Mouse (Mus musculus) heart, embryonic 14.5 days (tissue): ENCODE measurements around the gene Mfap5. TPM values are rescaled to one million over a fixed set of nuclear protein-coding genes. Genes with fewer than 3 reads are reported as not detected.
"Not testable (repeated sequence)": the region's sequence is repeated elsewhere in the genome, so short reads cannot be mapped to it uniquely, and the experiment has no call there.

Experiments
- ATAC-seq: fragments of 200-750 bp; cut with Nextera tagmentation; 2 replicates; pipeline ENCODE4 v1.8.0; 2017; ENCODE audit warnings: low read depth, moderate TSS enrichment; ENCODE audit not compliant: insufficient number of reproducible peaks, insufficient read depth, low FRiP score
- H3K27ac ChIP-seq, 2 experiments: fragments of 200-500 bp in 1 of 2; fragments of 300-500 bp in 1 of 2; sonication (generic) in 1 of 2; replicated peaks in 1 of 2; 2 replicates each; pipeline ENCODE4 v1.5.1; 2012 to 2014; ENCODE audit warnings: low read depth in 2 of 2, low read length in 2 of 2, control low read depth in 1 of 2, mild to moderate bottlenecking in 1 of 2, mixed read lengths in 1 of 2; ENCODE audit not compliant: control insufficient read depth in 1 of 2, insufficient read depth in 1 of 2
- H3K27me3 ChIP-seq: fragments of 300-500 bp; sonication (generic); 2 replicates; pipeline ENCODE4 v1.6.1; 2014; ENCODE audit warnings: mild to moderate bottlenecking, low read length, control low read depth; ENCODE audit not compliant: control insufficient read depth, insufficient read depth
- H3K36me3 ChIP-seq: fragments of 300-500 bp; sonication (generic); 2 replicates; pipeline ENCODE4 v1.6.1; 2014; ENCODE audit warnings: mild to moderate bottlenecking, control low read depth, low read length, mixed read lengths; ENCODE audit not compliant: control insufficient read depth, insufficient read depth
- H3K4me1 ChIP-seq, 2 experiments: fragments of 200-500 bp in 1 of 2; fragments of 300-500 bp in 1 of 2; sonication (generic) in 1 of 2; 2 replicates each; pipeline ENCODE4 v1.6.1; 2012 to 2014; ENCODE audit warnings: low read length in 2 of 2, control low read depth in 1 of 2, mixed read lengths in 1 of 2; ENCODE audit not compliant: control insufficient read depth in 2 of 2, insufficient read depth in 2 of 2
- H3K4me2 ChIP-seq: fragments of 300-500 bp; sonication (generic); 2 replicates; pipeline ENCODE4 v1.6.1; 2014; ENCODE audit warnings: mild to moderate bottlenecking, low read length
- H3K4me3 ChIP-seq, 2 experiments: fragments of 200-500 bp in 1 of 2; fragments of 300-500 bp in 1 of 2; sonication (generic) in 1 of 2; 2 replicates each; pipeline ENCODE4 v1.5.1; 2012 to 2014; ENCODE audit warnings: low read length in 2 of 2, mild to moderate bottlenecking in 2 of 2, control low read depth in 1 of 2, low read depth in 1 of 2, moderate library complexity in 1 of 2; ENCODE audit not compliant: control insufficient read depth in 1 of 2, insufficient read depth in 1 of 2
- H3K9ac ChIP-seq: fragments of 300-500 bp; sonication (generic); 2 replicates; pipeline ENCODE4 v1.6.1; 2014; ENCODE audit warnings: mild to moderate bottlenecking, low read length
- H3K9me3 ChIP-seq: fragments of 300-500 bp; sonication (generic); 2 replicates; pipeline ENCODE4 v1.6.1; 2016; ENCODE audit warnings: low read length, control low read depth; ENCODE audit not compliant: control insufficient read depth
- WGBS: fragments of 180-500 bp; shearing (Covaris S2); extraction: QIAGEN DNeasy Blood & Tissue Kit; methylation state at CpG from one replicate; pipeline ENCODE4 v1.1.7; 2014; 5-methylcytosine and 5-hydroxymethylcytosine counted together
- polyA plus RNA-seq: library from polyadenylated mRNA; unstranded; fragments of >200 nt; fragmentation: Nextera tagmentation; extraction: Ambion mirVana; gene quantifications from 2 replicates; pipeline ENCODE4 v1.2.1, GENCODE M21; 2014

Mfap5 gene
- polyA plus RNA-seq, 1 experiment from 2014 or later: 16.9 TPM

DNA sequence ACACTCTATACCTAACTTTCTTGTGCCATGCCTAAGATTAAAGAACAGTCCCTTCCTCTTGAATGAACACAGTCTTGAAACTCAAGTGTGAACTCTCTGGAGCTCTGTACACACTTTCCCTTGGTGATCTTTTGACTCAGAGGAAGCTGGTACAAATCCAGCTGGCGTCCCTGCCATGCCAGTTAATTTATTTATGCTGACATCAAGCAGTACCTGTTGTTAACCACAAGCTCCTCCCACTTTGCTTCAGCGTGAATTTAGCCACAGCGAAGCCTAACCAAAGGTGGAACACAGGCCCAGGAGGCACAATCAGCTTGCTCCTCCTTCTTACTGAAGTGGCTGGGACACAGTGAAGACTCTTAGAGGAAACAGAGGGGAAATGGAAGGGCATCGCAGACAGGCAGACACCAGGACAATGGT is 27.2 kb downstream of the Mfap5 start:
- WGBS: 18% methylated on average over 4 of the region's 4 CpGs
- Histone ChIP-seq H3K9ac (no peak overlapping the region), H3K27me3 (no peaks in the 10 kb centered on the region), H3K36me3 (no peaks in the 10 kb centered on the region), H3K9me3 (no peaks in the 10 kb centered on the region), H3K4me2 (peak overlapping the region; percentile 49), H3K4me1 (peaks cover 0 to 3% of the 10 kb centered on the region in 2 experiments; a peak in 1 of 4 replicates), H3K27ac (no peak overlapping the region), H3K4me3 (peak overlapping the region; percentile 4 to 16; a peak in 2 of 4 replicates)
- no peak for ATAC-seq

DNA sequence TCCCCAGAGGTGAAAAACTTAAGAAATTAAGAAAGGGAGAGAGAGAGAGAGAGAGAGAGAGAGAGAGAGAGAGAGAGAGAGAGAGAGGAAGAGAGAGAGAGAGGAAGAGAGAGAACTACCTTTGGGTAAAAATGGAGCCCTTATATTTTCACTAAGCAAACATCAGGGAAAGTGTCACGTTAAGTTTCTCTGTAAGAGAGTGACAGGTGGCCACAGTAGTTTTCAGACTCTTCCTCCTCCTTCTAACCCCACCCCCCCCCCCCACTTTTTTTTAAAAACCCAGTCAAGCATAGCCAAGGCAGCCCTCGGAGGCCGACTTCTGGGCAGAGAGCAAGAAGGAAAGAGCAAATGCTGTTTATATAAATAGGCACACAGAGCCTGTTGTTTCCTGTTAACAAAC is 28.4 kb downstream of the Mfap5 start:
- H3K4me1 ChIP-seq: peaks cover 0 to 3% of the 10 kb centered on the region in 2 experiments; a peak in 1 of 4 replicates
- no peaks in the 10 kb centered on the region for H3K36me3 ChIP-seq
- no peak for ATAC-seq
- no peak overlapping the region for H3K27ac ChIP-seq
- 58% methylated on average over 3 of the region's 3 CpGs for WGBS
- H3K9ac ChIP-seq: no peak overlapping the region
- H3K4me3 ChIP-seq: no peak overlapping the region
- no peaks in the 10 kb centered on the region for H3K27me3 ChIP-seq
- H3K4me2 ChIP-seq: no peak overlapping the region
- no peaks in the 10 kb centered on the region for H3K9me3 ChIP-seq

DNA sequence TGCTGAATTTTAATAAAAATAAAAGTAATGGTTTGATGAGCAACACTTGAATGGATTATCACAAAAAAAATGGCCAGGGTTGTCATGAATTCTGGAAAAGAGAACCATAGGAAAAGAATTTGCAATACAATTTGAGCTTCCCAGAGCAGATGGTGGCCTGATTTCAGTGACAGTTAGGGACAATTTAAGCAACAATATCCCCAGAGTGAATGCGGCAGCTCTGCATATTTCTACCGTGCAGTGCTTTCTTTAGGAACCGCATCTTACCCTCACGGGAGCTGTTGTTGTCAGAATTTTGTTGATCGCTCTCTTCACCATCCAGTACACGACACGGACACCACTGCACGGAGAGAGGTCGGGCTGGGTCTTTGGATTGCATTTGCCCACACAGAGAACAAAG is 33.9 kb downstream of the Mfap5 start:
- ATAC-seq: no peak
- no peaks in the 10 kb centered on the region for H3K36me3 ChIP-seq
- H3K9me3 ChIP-seq: no peaks in the 10 kb centered on the region
- H3K27ac ChIP-seq: no peak overlapping the region
- no peak overlapping the region for H3K4me2 ChIP-seq
- no peak overlapping the region for H3K4me3 ChIP-seq
- 86% methylated on average over 9 of the region's 9 CpGs for WGBS
- H3K27me3 ChIP-seq: no peaks in the 10 kb centered on the region
- H3K4me1 ChIP-seq: no peaks in the 10 kb centered on the region
- H3K9ac ChIP-seq: no peak overlapping the region

DNA sequence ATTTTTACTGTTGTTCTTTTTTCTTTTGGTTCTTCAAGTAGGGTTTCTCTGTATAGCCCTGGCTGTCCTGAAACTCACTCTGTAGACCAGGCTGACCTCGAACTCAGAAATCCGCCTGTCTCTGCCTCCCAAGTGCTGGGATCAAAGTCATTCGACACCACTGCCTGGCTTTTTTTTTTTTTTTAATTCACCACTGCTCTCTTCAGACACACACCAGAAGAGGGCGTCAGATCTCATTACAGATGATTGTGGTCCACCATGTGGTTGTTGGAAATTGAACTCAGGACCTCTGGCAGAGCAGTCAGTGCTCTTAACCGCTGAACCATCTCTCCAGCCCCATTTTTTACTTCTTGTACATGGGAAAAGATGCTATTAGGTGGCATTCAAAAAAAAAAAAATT is 36.8 kb downstream of the Mfap5 start:
- H3K9ac ChIP-seq, H3K4me3 ChIP-seq, H3K36me3 ChIP-seq, H3K4me2 ChIP-seq, H3K27me3 ChIP-seq, ATAC-seq, H3K4me1 ChIP-seq, H3K27ac ChIP-seq, H3K9me3 ChIP-seq: not testable (repeated sequence)
- WGBS: 72% methylated on average over 5 of the region's 5 CpGs

DNA sequence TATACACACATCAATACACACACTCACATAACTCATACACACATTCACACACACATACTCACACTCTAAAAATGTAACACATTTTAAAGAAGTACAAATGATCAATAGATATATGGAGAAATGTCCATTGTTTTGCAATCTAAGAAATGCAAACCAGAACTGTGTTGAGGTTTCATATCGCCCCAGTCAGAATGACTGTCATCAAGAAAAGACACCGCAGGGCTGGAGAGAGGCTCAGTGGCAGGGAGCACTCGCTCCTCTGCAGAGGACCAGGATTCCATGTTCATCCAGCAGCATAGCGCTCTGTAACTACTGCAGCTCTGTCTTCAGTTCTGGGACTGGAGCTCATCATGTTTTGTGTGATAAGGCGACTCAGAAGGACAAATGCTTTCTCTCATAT is 37.9 kb downstream of the Mfap5 start:
- Histone ChIP-seq H3K4me1 (no peaks in the 10 kb centered on the region), H3K9me3 (no peaks in the 10 kb centered on the region), H3K27me3 (no peaks in the 10 kb centered on the region), H3K9ac (no peak overlapping the region), H3K4me2 (no peak overlapping the region), H3K4me3 (no peak overlapping the region), H3K36me3 (no peaks in the 10 kb centered on the region), H3K27ac (no peak overlapping the region)
- 53% methylated on average over 5 of the region's 5 CpGs for WGBS
- ATAC-seq: no peak

DNA sequence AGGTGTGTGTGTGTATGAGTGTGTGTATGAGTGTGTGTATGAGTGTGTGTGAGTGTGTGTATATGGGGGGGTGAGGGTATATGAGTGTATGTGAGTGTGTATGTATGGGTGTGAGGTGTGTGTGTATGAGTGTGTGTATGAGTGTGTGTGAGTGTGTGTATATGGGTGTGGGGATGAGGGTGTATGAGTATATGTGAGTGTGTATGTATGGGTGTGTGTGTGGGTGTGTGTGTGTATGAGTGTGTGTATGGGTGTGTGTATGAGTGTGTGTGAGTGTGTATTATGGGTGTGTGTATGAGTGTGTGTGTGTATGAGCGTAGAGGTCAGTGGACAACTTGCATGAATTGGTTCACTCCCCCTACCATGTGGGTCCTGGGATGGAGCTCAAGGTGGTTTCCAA is 39.0 kb downstream of the Mfap5 start:
- H3K4me3 ChIP-seq: no peak overlapping the region
- H3K4me1 ChIP-seq: no peaks in the 10 kb centered on the region
- WGBS: 93% methylated on average over 1 of the region's 1 CpGs
- no peak overlapping the region for H3K4me2 ChIP-seq
- H3K36me3 ChIP-seq: no peaks in the 10 kb centered on the region
- no peak overlapping the region for H3K9ac ChIP-seq
- ATAC-seq: peak; percentile 21; the same call in 1 of the 2 replicates
- no peaks in the 10 kb centered on the region for H3K9me3 ChIP-seq
- no peak overlapping the region for H3K27ac ChIP-seq
- H3K27me3 ChIP-seq: no peaks in the 10 kb centered on the region

DNA sequence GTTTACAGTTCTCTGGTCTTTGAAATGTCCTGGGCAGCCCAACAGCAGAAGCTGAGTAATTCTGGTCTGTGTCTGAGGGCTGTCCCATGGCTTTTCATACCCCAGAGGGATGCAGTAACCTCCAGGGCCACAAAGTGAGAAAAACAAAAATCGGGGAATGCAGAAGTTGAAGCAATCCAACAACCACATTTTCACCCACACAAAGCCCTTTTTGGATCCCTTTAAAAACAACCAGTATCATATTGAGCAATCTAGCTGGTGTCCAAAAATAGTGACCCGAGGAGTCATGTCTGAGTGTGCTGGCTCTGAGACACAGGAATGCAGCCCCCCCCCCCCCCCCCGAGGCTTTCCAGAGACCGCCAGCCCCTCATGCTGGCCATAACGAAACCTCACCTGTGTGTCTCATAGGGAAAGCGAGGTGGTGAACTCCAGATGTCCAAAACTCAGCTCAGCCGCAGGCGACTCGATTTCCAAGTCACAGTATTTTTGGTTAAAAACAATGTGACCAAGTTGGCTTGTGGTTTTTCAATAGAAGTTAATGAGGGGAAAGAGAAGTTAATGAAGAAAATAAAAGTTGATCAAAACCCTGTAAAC is 39.7 kb downstream of the Mfap5 start:
- 45% methylated on average over 9 of the region's 9 CpGs for WGBS
- H3K4me1 ChIP-seq: no peaks in the 10 kb centered on the region
- ATAC-seq: no peak
- H3K27ac ChIP-seq: no peak overlapping the region
- H3K36me3 ChIP-seq: no peaks in the 10 kb centered on the region
- H3K9ac ChIP-seq: no peak overlapping the region
- H3K9me3 ChIP-seq: no peaks in the 10 kb centered on the region
- H3K27me3 ChIP-seq: no peaks in the 10 kb centered on the region
- no peak overlapping the region for H3K4me3 ChIP-seq
- H3K4me2 ChIP-seq: no peak overlapping the region

DNA sequence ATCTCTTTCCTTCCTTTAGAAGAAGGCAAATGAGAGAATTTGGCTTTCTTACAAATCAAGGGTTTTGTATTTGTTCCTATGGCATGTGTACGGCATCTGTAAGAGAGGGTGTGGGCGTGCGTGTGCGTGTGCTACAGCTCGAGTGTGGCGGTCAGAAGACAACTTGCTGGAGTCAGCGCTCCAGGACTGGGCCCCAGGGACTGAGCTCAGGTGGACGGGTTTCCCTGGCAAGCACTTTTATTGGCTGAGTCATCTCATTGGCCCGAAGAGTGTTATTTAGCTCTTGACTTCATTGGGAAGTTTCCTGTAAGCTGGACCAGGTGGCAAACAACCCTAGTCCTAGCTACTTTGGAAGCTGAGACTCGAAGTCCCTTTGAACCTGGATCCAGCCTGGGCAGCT is 40.3 kb downstream of the Mfap5 start:
- 76% methylated on average over 10 of the region's 10 CpGs for WGBS
- H3K9ac ChIP-seq: no peak overlapping the region
- H3K36me3 ChIP-seq: no peaks in the 10 kb centered on the region
- no peak overlapping the region for H3K4me2 ChIP-seq
- H3K4me3 ChIP-seq: no peak overlapping the region
- no peaks in the 10 kb centered on the region for H3K27me3 ChIP-seq
- no peaks in the 10 kb centered on the region for H3K4me1 ChIP-seq
- no peak for ATAC-seq
- no peaks in the 10 kb centered on the region for H3K9me3 ChIP-seq
- H3K27ac ChIP-seq: no peak overlapping the region
